Mouse (Mus musculus) inflammation-experienced regulatory T-cells, adult 16 weeks (primary cell): ENCODE data around the gene Alox8. TPM values are rescaled to one million over a fixed set of nuclear protein-coding genes. Genes with fewer than 3 reads are reported as not detected.

ENCODE experiments used
- polyA plus RNA-seq: library from polyadenylated mRNA; unstranded; fragments of 100-300 nt; shearing (Covaris generic); gene quantifications from one replicate; pipeline ENCODE4 v1.2.1, GENCODE M21; 2017

Alox8 gene
- 13.7 TPM for polyA plus RNA-seq

GRCm38 (mm10) chr11:69197743-69198142 is at the start of gene Alox8:
TSS of gene Alox8 (minus strand) at chr11:69197843.

GRCm38 (mm10) chr11:69236926-69237260 is 39.2 kb upstream of the Alox8 start, which contains the start of gene Gucy2e:
TSS of gene Gucy2e (minus strand) at chr11:69237036.

GRCm38 (mm10) chr11:69156800-69157199 is 40.8 kb downstream of the Alox8 start, which contains the start of gene Alox12b:
TSS of gene Alox12b (plus strand) at chr11:69156989.

Other genes starting within 250 kb of the Alox8 start
- gene Arhgef15, start 240.4 kb downstream of the Alox8 start, polyA plus RNA-seq: 0.16 TPM
- gene Slc25a35, start 229.7 kb downstream of the Alox8 start, polyA plus RNA-seq: 11.0 TPM
- 35.2 TPM for gene Rangrf, start 222.7 kb downstream of the Alox8 start, polyA plus RNA-seq
- gene Pfas, start 189.4 kb downstream of the Alox8 start, polyA plus RNA-seq: 5.3 TPM
- 29.3 TPM for gene Ctc1, start 181.9 kb downstream of the Alox8 start, polyA plus RNA-seq
- 11.1 TPM for gene Aurkb, start 152.2 kb downstream of the Alox8 start, polyA plus RNA-seq
- 6.5 TPM for gene Borcs6, start 138.1 kb downstream of the Alox8 start, polyA plus RNA-seq
- 3.6 TPM for gene Tmem107, start 127.0 kb downstream of the Alox8 start, polyA plus RNA-seq
- gene Vamp2, start 109.4 kb downstream of the Alox8 start, polyA plus RNA-seq: 71.4 TPM
- gene Per1, start 102.6 kb downstream of the Alox8 start, polyA plus RNA-seq: 9.8 TPM
- gene Hes7, start 77.4 kb downstream of the Alox8 start, polyA plus RNA-seq: not detected
- 0.18 TPM for gene 9130213A22Rik, start 75.3 kb downstream of the Alox8 start, polyA plus RNA-seq
- 0.10 TPM for gene Aloxe3, start 71.9 kb downstream of the Alox8 start, polyA plus RNA-seq
- not detected for gene Alox12b, start 40.9 kb downstream of the Alox8 start, polyA plus RNA-seq
- gene Gucy2e, start 39.2 kb upstream of the Alox8 start, polyA plus RNA-seq: 0.12 TPM
- gene Cntrob, start 125.9 kb upstream of the Alox8 start, polyA plus RNA-seq: 15.9 TPM
- 106 TPM for gene Trappc1, start 126.1 kb upstream of the Alox8 start, polyA plus RNA-seq
- 2.9 TPM for gene Kcnab3, start 128.4 kb upstream of the Alox8 start, polyA plus RNA-seq
- gene Rnf227, start 142.6 kb upstream of the Alox8 start, polyA plus RNA-seq: 5.1 TPM
- 111 TPM for gene Chd3, start 171.6 kb upstream of the Alox8 start, polyA plus RNA-seq
- gene Naa38, start 197.6 kb upstream of the Alox8 start, polyA plus RNA-seq: 125 TPM
- gene Cyb5d1, start 197.8 kb upstream of the Alox8 start, polyA plus RNA-seq: 37.6 TPM
- gene Tmem88, start 200.4 kb upstream of the Alox8 start, polyA plus RNA-seq: 0.63 TPM
- 4.5 TPM for gene Kdm6b, start 215.8 kb upstream of the Alox8 start, polyA plus RNA-seq